Mouse (Mus musculus) MEL (cell line): Measurements from ENCODE around the gene Prpf8.

Experiments used
- CTCF ChIP-seq, 3 experiments: IDR thresholded peaks in 2 of 3; conservative IDR thresholded peaks in 1 of 3; 2 replicates each; pipeline ENCODE4 v1.5.1; 2011 to 2012; ENCODE audit warnings: low read length in 3 of 3, low read depth in 2 of 3, mild to moderate bottlenecking in 2 of 3, improper control_type of control experiment in 1 of 3, inconsistent platforms in 1 of 3, mixed read lengths in 1 of 3, moderate library complexity in 1 of 3; ENCODE audit not compliant: control insufficient read depth in 1 of 3, insufficient read depth in 1 of 3, poor library complexity in 1 of 3, severe bottlenecking in 1 of 3
- ELF1 ChIP-seq: IDR thresholded peaks from 2 replicates; pipeline ENCODE4 v1.6.1; 2014; ENCODE audit warnings: low read depth, mild to moderate bottlenecking, inconsistent platforms, low read length, improper control_type of control experiment, moderate library complexity
- EP300 ChIP-seq, 2 experiments: IDR thresholded peaks; 2 replicates each; pipeline ENCODE4 v1.6.1; 2011; ENCODE audit warnings: improper control_type of control experiment in 2 of 2, low read length in 2 of 2, low read depth in 1 of 2, mild to moderate bottlenecking in 1 of 2
- HCFC1 ChIP-seq: IDR thresholded peaks from 2 replicates; pipeline ENCODE4 v1.6.1; 2012; ENCODE audit warnings: low read depth, mild to moderate bottlenecking, inconsistent platforms, low read length, improper control_type of control experiment, moderate library complexity
- KAT2A ChIP-seq: conservative IDR thresholded peaks from 2 replicates; pipeline ENCODE4 v1.6.1; 2012; ENCODE audit warnings: low read depth, low read length, improper control_type of control experiment, inconsistent platforms
- MAZ ChIP-seq: IDR thresholded peaks from 2 replicates; pipeline ENCODE4 v1.6.1; 2012; ENCODE audit warnings: low read depth, mild to moderate bottlenecking, inconsistent platforms, low read length, improper control_type of control experiment
- NRF1 ChIP-seq: IDR thresholded peaks from 2 replicates; pipeline ENCODE4 v1.6.1; 2014; ENCODE audit warnings: low read depth, mild to moderate bottlenecking, inconsistent platforms, low read length, improper control_type of control experiment, moderate library complexity; ENCODE audit not compliant: poor library complexity, insufficient read depth, severe bottlenecking
- POLR2A ChIP-seq, 2 experiments: IDR thresholded peaks; 2 replicates each; pipeline ENCODE4 v1.6.1; 2011 to 2012; ENCODE audit warnings: low read length in 2 of 2, mild to moderate bottlenecking in 2 of 2, control low read depth in 1 of 2, improper control_type of control experiment in 1 of 2, low read depth in 1 of 2, moderate library complexity in 1 of 2; ENCODE audit not compliant: control insufficient read depth in 1 of 2, insufficient read depth in 1 of 2, poor library complexity in 1 of 2
- SMC3 ChIP-seq: IDR thresholded peaks from 2 replicates; pipeline ENCODE4 v1.6.1; 2011; ENCODE audit warnings: low read depth, low read length, improper control_type of control experiment
- USF1 ChIP-seq: IDR thresholded peaks from 2 replicates; pipeline ENCODE4 v1.6.1; 2014; ENCODE audit warnings: low read depth, mild to moderate bottlenecking, inconsistent platforms, low read length, improper control_type of control experiment, moderate library complexity
- ZC3H11A ChIP-seq: IDR thresholded peaks from 2 replicates; pipeline ENCODE4 v1.6.1; 2012; ENCODE audit warnings: low read depth, mild to moderate bottlenecking, inconsistent platforms, low read length, improper control_type of control experiment
- ZKSCAN1 ChIP-seq: IDR thresholded peaks from 2 replicates; pipeline ENCODE4 v1.6.1; 2012; ENCODE audit warnings: low read depth, mild to moderate bottlenecking, inconsistent platforms, low read length, improper control_type of control experiment, moderate library complexity
- ZNF384 ChIP-seq: IDR thresholded peaks from 2 replicates; pipeline ENCODE4 v1.6.1; 2012; ENCODE audit warnings: low read depth, mild to moderate bottlenecking, inconsistent platforms, low read length, improper control_type of control experiment

- TF ChIP-seq ELF1 (no peak), CTCF (IDR thresholded peaks at IDR 0.05 in 2 of 3, conservative IDR thresholded peaks at IDR 0.05 in 1 of 3; ENCODE audit: control insufficient read depth in 1 of 3, insufficient read depth in 1 of 3, low read depth in 2 of 3, low read length in 3 of 3, poor library complexity in 1 of 3, severe bottlenecking in 1 of 3) (no peak), ZNF384 (no peak), MAZ (no peak), KAT2A (no peak), SMC3 (no peak), USF1 (no peak), ZKSCAN1 (no peak), HCFC1 (no peak), POLR2A (IDR thresholded peaks at IDR 0.05; ENCODE audit: control insufficient read depth in 1 of 2, insufficient read depth in 1 of 2, low read depth in 1 of 2, low read length in 2 of 2, poor library complexity in 1 of 2) (no peak), EP300 (IDR thresholded peaks at IDR 0.05; ENCODE audit: low read depth in 1 of 2, low read length in 2 of 2) (no peak), ZC3H11A (no peak), NRF1 (no peak)
Measured at GRCm38 (mm10) chr11:75537025-75537414, 50.4 kb downstream of the Prpf8 start.
